Mouse (Mus musculus): ENCODE results near the gene Hist2h2aa1.
"Not testable (repeated sequence)": the region's sequence is repeated elsewhere in the genome, so short reads cannot be mapped to it uniquely, and the experiment has no call there.

DNA sequence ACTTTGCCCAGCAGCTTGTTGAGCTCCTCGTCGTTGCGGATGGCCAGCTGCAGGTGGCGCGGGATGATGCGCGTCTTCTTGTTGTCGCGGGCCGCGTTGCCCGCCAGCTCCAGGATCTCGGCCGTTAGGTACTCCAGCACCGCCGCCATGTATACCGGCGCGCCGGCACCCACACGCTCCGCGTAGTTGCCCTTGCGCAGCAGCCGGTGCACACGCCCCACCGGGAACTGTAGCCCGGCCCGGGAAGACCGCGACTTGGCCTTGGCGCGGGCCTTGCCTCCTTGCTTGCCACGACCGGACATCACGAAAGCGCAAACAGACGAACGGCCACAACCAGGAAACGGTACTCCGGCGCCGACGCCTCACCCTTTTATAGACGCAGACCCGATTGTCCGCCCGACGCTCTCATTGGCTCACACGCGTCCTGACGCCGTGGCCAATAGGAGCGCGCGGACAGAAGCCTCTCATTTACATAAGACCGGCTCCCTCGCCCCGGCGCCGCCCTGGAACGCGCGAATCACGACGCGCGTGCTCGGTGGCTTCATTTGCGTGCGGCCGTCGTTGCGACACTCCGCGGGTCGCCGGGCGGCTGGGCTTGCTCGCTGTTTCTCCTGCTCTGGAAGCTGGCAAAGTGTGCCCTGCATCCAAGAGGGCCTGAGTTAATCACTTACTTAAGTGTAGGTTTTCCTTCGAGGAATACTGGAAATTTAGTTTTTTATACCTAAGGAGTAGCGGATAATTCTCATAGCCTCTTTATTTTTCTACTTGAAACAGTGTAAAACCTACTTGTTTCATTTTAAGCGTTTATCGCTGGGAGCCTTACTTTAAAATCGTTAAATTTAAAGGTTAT lies 5.1 kb upstream of the Hist2h2aa1 start, which contains the start of gene Hist2h2aa2:
- TF ChIP-seq FLI1 (IDR thresholded peaks at IDR 0.05; ENCODE audit: low read length); GATA1 (IDR thresholded peaks at IDR 0.05; ENCODE audit: borderline replicate concordance, low read length): not testable (repeated sequence)

All from megakaryocyte, embryonic 14.5 days (primary cell).